Mouse (Mus musculus) limb, embryonic 13.5 days (tissue): ENCODE results near the gene St6gal1. TPM values are rescaled to one million over a fixed set of nuclear protein-coding genes. Genes with fewer than 3 reads are reported as not detected.
A peak's percentile ranks its signal among the peaks of the same experiment; 100 is the strongest.

ENCODE experiments used
- ATAC-seq: fragments of 200-750 bp; cut with Nextera tagmentation; 2 replicates; pipeline ENCODE4 v1.8.0; 2017; ENCODE audit warnings: low read depth, moderate number of reproducible peaks, moderate TSS enrichment; ENCODE audit not compliant: low FRiP score
- H3K27ac ChIP-seq: fragments of 300-500 bp; sonication (generic); 2 replicates; pipeline ENCODE4 v1.5.1; 2015; ENCODE audit warnings: inconsistent platforms, mild to moderate bottlenecking, moderate library complexity
- H3K27me3 ChIP-seq: fragments of 300-500 bp; sonication (generic); 2 replicates; pipeline ENCODE4 v1.6.1; 2015; ENCODE audit warnings: mild to moderate bottlenecking, inconsistent platforms
- H3K36me3 ChIP-seq: fragments of 300-500 bp; sonication (generic); 2 replicates; pipeline ENCODE4 v1.6.1; 2015; ENCODE audit warnings: inconsistent platforms, mild to moderate bottlenecking, moderate library complexity
- H3K4me1 ChIP-seq: fragments of 300-500 bp; sonication (generic); 2 replicates; pipeline ENCODE4 v1.6.1; 2015; ENCODE audit warnings: inconsistent platforms
- H3K4me2 ChIP-seq: fragments of 300-500 bp; sonication (generic); replicated peaks from 2 replicates; pipeline ENCODE4 v1.6.1; 2015; ENCODE audit warnings: inconsistent platforms, mild to moderate bottlenecking, moderate library complexity
- H3K4me3 ChIP-seq: fragments of 300-500 bp; sonication (generic); 2 replicates; pipeline ENCODE4 v1.5.1; 2015; ENCODE audit warnings: moderate library complexity, mild to moderate bottlenecking, inconsistent platforms
- H3K9ac ChIP-seq: fragments of 300-500 bp; sonication (generic); 2 replicates; pipeline ENCODE4 v1.6.1; 2015; ENCODE audit warnings: mild to moderate bottlenecking, inconsistent platforms
- H3K9me3 ChIP-seq: fragments of 300-500 bp; sonication (generic); 2 replicates; pipeline ENCODE4 v1.6.1; 2016; ENCODE audit warnings: inconsistent platforms
- WGBS: fragments of 180-500 bp; shearing (Covaris S2); methylation state at CpG from one replicate; pipeline ENCODE4 v1.1.7; 2015; 5-methylcytosine and 5-hydroxymethylcytosine counted together
- polyA plus RNA-seq: library from polyadenylated mRNA; unstranded; fragments of >200 nt; fragmentation: Nextera tagmentation; extraction: Ambion mirVana; gene quantifications from 2 replicates; pipeline ENCODE4 v1.2.1, GENCODE M21; 2015

Gene St6gal1
- polyA plus RNA-seq, 1 experiment from 2014 or later, result 20.6 TPM

DNA sequence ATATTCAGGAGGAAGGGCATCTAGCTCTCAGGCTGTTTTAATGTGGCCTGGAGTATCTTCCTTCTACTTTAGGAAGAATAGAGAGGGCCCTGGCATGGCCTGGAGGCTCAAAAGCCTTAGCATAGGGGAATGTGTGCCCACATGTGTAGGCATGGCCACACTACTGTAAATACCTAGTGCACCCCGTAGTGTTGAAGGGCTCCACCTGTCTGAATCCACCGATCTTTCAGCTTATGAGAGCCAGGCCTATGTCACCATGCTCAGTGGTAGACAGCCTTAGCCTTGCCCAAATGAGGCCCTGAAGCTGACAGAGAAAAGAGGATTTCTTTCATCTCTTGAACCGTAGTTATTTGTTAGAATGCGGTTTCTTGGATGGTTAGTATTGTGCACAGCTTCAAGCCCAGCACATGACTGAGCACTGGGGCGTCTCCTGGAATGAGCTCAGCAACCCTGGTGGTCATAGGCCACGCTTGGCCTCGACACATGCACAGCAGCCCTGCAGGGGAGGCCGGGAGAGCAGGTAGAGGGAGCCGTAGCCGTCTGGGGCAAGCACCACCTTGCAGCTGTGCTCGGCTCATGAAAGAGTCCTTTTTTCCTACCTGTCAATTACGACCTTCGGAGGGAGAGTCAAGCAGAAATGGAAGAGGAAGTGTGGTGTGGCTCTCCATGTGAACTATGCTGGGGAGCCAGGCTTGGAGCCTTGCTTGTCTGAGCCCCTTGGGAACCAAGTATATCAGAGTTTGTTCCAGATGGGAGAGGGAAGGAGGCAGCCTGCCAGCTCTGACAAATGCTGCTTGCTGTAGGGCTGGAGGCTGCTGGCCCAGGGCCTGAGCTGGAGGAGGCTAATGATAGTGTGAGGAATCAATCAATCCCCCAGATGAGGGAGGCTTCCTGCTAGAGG, 15.8 kb downstream of the St6gal1 start:
- peak; percentile 60 for ATAC-seq
- H3K27ac ChIP-seq, result peak overlapping the region; percentile 29; the same call in 1 of the 2 replicates
- H3K9me3 ChIP-seq, result no peaks in the 10 kb centered on the region
- peaks cover 7% of the 10 kb centered on the region; the same call in 1 of the 2 replicates for H3K36me3 ChIP-seq
- H3K4me2 ChIP-seq, result 0 out of 2 replicates have a peak overlapping the region, but pooled peaks have one; percentile 7
- no peak overlapping the region for H3K4me3 ChIP-seq
- no peaks in the 10 kb centered on the region for H3K27me3 ChIP-seq
- WGBS, result 41% methylated on average over 13 of the region's 13 CpGs
- H3K4me1 ChIP-seq, result peaks cover 31% of the 10 kb centered on the region
- H3K9ac ChIP-seq, result no peak overlapping the region

GRCm38 (mm10) chr16:23240950-23241259, 16.4 kb downstream of the St6gal1 start:
- no peak overlapping the region for H3K9ac ChIP-seq
- ATAC-seq, result no peak
- H3K36me3 ChIP-seq, result peaks cover 7% of the 10 kb centered on the region; the same call in 1 of the 2 replicates
- H3K4me2 ChIP-seq, result no peak overlapping the region
- H3K9me3 ChIP-seq, result no peaks in the 10 kb centered on the region
- H3K27ac ChIP-seq, result no peak overlapping the region; the same call in 1 of the 2 replicates
- no peaks in the 10 kb centered on the region for H3K27me3 ChIP-seq
- H3K4me1 ChIP-seq, result peaks cover 31% of the 10 kb centered on the region
- no peak overlapping the region for H3K4me3 ChIP-seq
- WGBS, result 43% methylated on average over 5 of the region's 5 CpGs

- Histone ChIP-seq H3K27ac (no peak overlapping the region), H3K9me3 (no peaks in the 10 kb centered on the region), H3K4me2 (no peak overlapping the region), H3K4me1 (peaks cover 20% of the 10 kb centered on the region), H3K36me3 (peaks cover 7% of the 10 kb centered on the region), H3K27me3 (no peaks in the 10 kb centered on the region), H3K9ac (no peak overlapping the region), H3K4me3 (no peak overlapping the region)
- ATAC-seq, result no peak
- 91% methylated on average over 5 of the region's 5 CpGs for WGBS
Observed at GRCm38 (mm10) chr16:23243726-23244425, 19.3 kb downstream of the St6gal1 start.

GRCm38 (mm10) chr16:23244486-23244885, 19.9 kb downstream of the St6gal1 start:
- Histone ChIP-seq H3K4me1 (peaks cover 18% of the 10 kb centered on the region), H3K9me3 (no peaks in the 10 kb centered on the region), H3K4me3 (no peak overlapping the region), H3K9ac (no peak overlapping the region), H3K27ac (no peak overlapping the region), H3K36me3 (peaks cover 7% of the 10 kb centered on the region), H3K27me3 (no peaks in the 10 kb centered on the region), H3K4me2 (no peak overlapping the region)
- WGBS, result 85% methylated on average over 7 of the region's 7 CpGs
- no peak for ATAC-seq

GRCm38 (mm10) chr16:23249285-23249684, 24.7 kb downstream of the St6gal1 start:
- H3K36me3 ChIP-seq, result no peaks in the 10 kb centered on the region; the same call in 1 of the 2 replicates
- 76% methylated on average over 4 of the region's 4 CpGs for WGBS
- peaks cover 41% of the 10 kb centered on the region for H3K4me1 ChIP-seq

GRCm38 (mm10) chr16:23249762-23250161, 25.2 kb downstream of the St6gal1 start:
- H3K4me1 ChIP-seq, result peaks cover 46% of the 10 kb centered on the region
- no peak for ATAC-seq

More at GRCm38 (mm10) chr16:23249285-23249684, 24.7 kb downstream of the St6gal1 start:
- H3K27ac ChIP-seq, result no peak overlapping the region
- H3K4me3 ChIP-seq, result no peak overlapping the region
- no peak overlapping the region for H3K4me2 ChIP-seq
- H3K27me3 ChIP-seq, result no peaks in the 10 kb centered on the region
- H3K9me3 ChIP-seq, result no peaks in the 10 kb centered on the region
- H3K9ac ChIP-seq, result no peak overlapping the region
- no peak for ATAC-seq

GRCm38 (mm10) chr16:23250556-23251444, 26.3 kb downstream of the St6gal1 start:
- peak; percentile 66; the same call in 1 of the 2 replicates for ATAC-seq
- 0 out of 2 replicates have a peak overlapping the region, but pooled peaks have one; percentile 13 for H3K9ac ChIP-seq

More at GRCm38 (mm10) chr16:23249762-23250161, 25.2 kb downstream of the St6gal1 start:
- Histone ChIP-seq H3K4me2 (no peak overlapping the region), H3K9me3 (no peaks in the 10 kb centered on the region), H3K9ac (no peak overlapping the region), H3K27me3 (no peaks in the 10 kb centered on the region), H3K27ac (no peak overlapping the region), H3K4me3 (no peak overlapping the region), H3K36me3 (no peaks in the 10 kb centered on the region; the same call in 1 of the 2 replicates)
- 68% methylated on average over 6 of the region's 6 CpGs for WGBS

GRCm38 (mm10) chr16:23251445-23251773, 26.9 kb downstream of the St6gal1 start:
- 77% methylated on average over 2 of the region's 2 CpGs for WGBS
- peaks cover 50% of the 10 kb centered on the region for H3K4me1 ChIP-seq
- H3K4me3 ChIP-seq, result no peak overlapping the region
- ATAC-seq, result peak; percentile 38; the same call in 1 of the 2 replicates
- peak overlapping the region; percentile 23; the same call in 1 of the 2 replicates for H3K4me2 ChIP-seq
- H3K9ac ChIP-seq, result no peak overlapping the region
- H3K27me3 ChIP-seq, result no peaks in the 10 kb centered on the region
- no peaks in the 10 kb centered on the region; the same call in 1 of the 2 replicates for H3K36me3 ChIP-seq
- no peak overlapping the region for H3K27ac ChIP-seq
- H3K9me3 ChIP-seq, result no peaks in the 10 kb centered on the region

More at GRCm38 (mm10) chr16:23250556-23251444, 26.3 kb downstream of the St6gal1 start:
- H3K4me3 ChIP-seq, result no peak overlapping the region
- H3K9me3 ChIP-seq, result no peaks in the 10 kb centered on the region
- peaks cover 50% of the 10 kb centered on the region for H3K4me1 ChIP-seq
- no peaks in the 10 kb centered on the region; the same call in 1 of the 2 replicates for H3K36me3 ChIP-seq
- 38% methylated on average over 15 of the region's 15 CpGs for WGBS
- H3K4me2 ChIP-seq, result peak overlapping the region; percentile 23
- no peak overlapping the region for H3K27ac ChIP-seq
- H3K27me3 ChIP-seq, result no peaks in the 10 kb centered on the region

- Histone ChIP-seq H3K27me3 (no peaks in the 10 kb centered on the region), H3K9me3 (no peaks in the 10 kb centered on the region), H3K4me1 (peaks cover 72% of the 10 kb centered on the region), H3K9ac (no peak overlapping the region), H3K27ac (peak overlapping the region; percentile 65; the same call in 1 of the 2 replicates), H3K4me3 (no peak overlapping the region), H3K36me3 (no peaks in the 10 kb centered on the region; the same call in 1 of the 2 replicates), H3K4me2 (0 out of 2 replicates have a peak overlapping the region, but pooled peaks have one; percentile 7)
- WGBS, result 40% methylated on average over 6 of the region's 6 CpGs
- ATAC-seq, result no peak
Observed at GRCm38 (mm10) chr16:23253620-23254019, 29.1 kb downstream of the St6gal1 start.

DNA sequence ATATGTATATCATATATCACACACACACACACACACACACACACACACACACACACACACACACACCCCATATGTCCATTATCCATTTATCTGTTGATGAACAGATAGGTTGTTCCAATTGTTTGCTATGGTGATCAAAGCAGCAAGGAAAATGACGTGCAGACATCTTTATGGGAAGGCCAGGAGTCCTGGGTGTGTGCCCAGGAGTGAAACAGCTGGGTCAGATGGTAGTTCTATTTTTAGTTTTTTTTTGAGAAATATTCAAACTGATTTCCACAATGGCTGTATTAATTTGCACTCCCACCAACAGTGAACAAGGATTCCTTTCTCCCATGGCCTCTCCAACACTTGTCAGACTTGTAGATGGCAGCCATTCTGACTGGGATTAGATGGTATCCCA, 29.5 kb downstream of the St6gal1 start:
- Histone ChIP-seq H3K4me1 (peaks cover 77% of the 10 kb centered on the region), H3K4me2 (no peak overlapping the region), H3K9ac (no peak overlapping the region), H3K27me3 (no peaks in the 10 kb centered on the region), H3K4me3 (no peak overlapping the region), H3K27ac (no peak overlapping the region), H3K36me3 (no peaks in the 10 kb centered on the region; the same call in 1 of the 2 replicates), H3K9me3 (no peaks in the 10 kb centered on the region)
- WGBS, result 19% methylated on average over 1 of the region's 1 CpGs
- no peak for ATAC-seq

DNA sequence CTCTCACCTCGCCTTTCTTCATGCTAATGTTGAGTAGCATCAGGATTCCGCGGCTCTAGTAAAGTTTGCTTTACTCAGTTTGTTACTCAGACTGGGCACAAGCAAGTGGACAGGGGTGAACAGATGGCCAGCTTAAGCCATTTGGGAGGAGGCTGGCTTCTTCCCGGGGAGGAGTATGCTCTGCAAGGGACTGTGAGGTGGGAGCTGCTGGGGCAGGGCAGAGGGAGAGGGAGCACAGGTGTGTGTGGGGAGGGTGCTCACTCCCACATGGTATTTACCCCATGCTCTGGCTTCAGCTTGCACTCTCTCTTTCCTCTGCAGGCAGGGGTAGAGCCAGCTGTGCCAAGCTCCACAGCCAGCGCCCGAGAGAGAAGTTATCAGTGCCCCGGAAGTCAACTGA, 32.1 kb downstream of the St6gal1 start:
- Histone ChIP-seq H3K4me3 (no peak overlapping the region), H3K27ac (no peak overlapping the region), H3K27me3 (no peaks in the 10 kb centered on the region), H3K9ac (no peak overlapping the region), H3K4me2 (no peak overlapping the region), H3K9me3 (no peaks in the 10 kb centered on the region), H3K36me3 (no peaks in the 10 kb centered on the region; the same call in none of the 2 replicates), H3K4me1 (peaks cover 71% of the 10 kb centered on the region)
- 60% methylated on average over 7 of the region's 7 CpGs for WGBS
- ATAC-seq, result no peak
